Mouse (Mus musculus): ENCODE measurements around the gene Jchain.

- TF ChIP-seq POLR2A (IDR thresholded peaks at IDR 0.05; ENCODE audit: borderline replicate concordance, extremely low read depth, low read depth, low read length) (no peak), CTCF (IDR thresholded peaks at IDR 0.05; ENCODE audit: insufficient read depth, low read length) (no peak)
Measured at GRCm38 (mm10) chr5:88574829-88575228, 47.1 kb upstream of the Jchain start.

All from lung, adult 2 months (tissue).